Mouse (Mus musculus): ENCODE measurements around the gene Tgtp2. TPM values are rescaled to one million over a fixed set of nuclear protein-coding genes. Genes with fewer than 3 reads are reported as not detected.

Tgtp2 gene
- 9.2 TPM for polyA plus RNA-seq (2015; fragmentation: Illumina TruSeq; extraction: RNeasy Lipid Tissue Mini Kit (QIAGEN cat#74804); ENCODE audit: insufficient read depth, low read depth, low replicate concordance)

DNA sequence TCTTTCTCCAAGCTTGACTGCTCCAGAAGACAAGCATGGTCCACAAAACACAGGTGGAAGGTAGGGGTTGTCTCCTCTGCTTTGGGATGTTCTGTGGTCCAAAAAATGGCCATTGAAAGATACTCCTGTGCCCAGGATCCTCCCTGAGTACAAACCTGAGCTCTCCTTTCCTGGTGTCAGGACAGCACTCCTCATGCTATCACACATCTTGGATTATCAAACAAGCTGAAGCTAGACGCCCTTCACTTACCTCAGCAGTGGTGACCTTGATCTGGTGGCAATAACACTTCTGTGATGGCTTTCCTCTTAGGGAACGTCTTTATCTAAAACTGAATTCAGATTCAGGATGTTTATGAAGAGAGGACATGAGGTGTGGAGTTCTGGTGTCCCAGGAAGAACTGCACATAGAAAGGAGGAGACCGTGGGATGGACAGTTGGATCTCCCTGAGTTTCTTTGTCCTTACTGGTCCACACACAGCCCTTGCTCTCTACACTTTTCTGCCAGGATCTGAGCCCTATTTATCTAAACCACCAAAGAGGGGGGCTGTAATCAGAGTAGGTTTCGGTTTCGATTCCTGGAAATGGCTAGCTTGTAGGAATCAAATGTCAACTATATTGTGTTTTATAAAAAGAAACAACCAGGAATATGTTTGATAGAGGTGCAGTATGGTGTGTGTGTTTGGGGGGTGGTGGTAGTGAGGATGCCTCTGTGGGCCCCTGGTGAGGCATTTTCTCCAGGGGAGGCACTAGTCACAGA lies at the start of gene Tgtp2:
Tgtp2 (minus strand) TSS at position 494 of the 757 bp plus-strand sequence.

GRCm38 (mm10) chr11:49076001-49076757 lies 12.2 kb upstream of the Tgtp2 start, which contains the start of gene Ifi47:
Gene Ifi47 (plus strand): TSS chr11:49076587.

GRCm38 (mm10) chr11:49051093-49051891 lies 12.7 kb downstream of the Tgtp2 start, which contains the start of gene 9930111J21Rik2:
Gene 9930111J21Rik2 (minus strand): TSS chr11:49051242.

Other genes starting within 250 kb of the Tgtp2 start
- gene Trim41, start 246.9 kb downstream of the Tgtp2 start, polyA plus RNA-seq (2015; fragmentation: Illumina TruSeq; extraction: RNeasy Lipid Tissue Mini Kit (QIAGEN cat#74804); ENCODE audit: insufficient read depth, low read depth, low replicate concordance): 9.2 TPM
- gene Trim7, start 238.1 kb downstream of the Tgtp2 start, polyA plus RNA-seq (2015; fragmentation: Illumina TruSeq; extraction: RNeasy Lipid Tissue Mini Kit (QIAGEN cat#74804); ENCODE audit: insufficient read depth, low read depth, low replicate concordance): 5.0 TPM
- not detected for gene Gm12184, start 237.6 kb downstream of the Tgtp2 start, polyA plus RNA-seq (2015; fragmentation: Illumina TruSeq; extraction: RNeasy Lipid Tissue Mini Kit (QIAGEN cat#74804); ENCODE audit: insufficient read depth, low read depth, low replicate concordance)
- gene Irgm1, start 192.5 kb downstream of the Tgtp2 start, polyA plus RNA-seq (2015; fragmentation: Illumina TruSeq; extraction: RNeasy Lipid Tissue Mini Kit (QIAGEN cat#74804); ENCODE audit: insufficient read depth, low read depth, low replicate concordance): 6.0 TPM
- gene Gm5431, start 162.0 kb downstream of the Tgtp2 start, polyA plus RNA-seq (2015; fragmentation: Illumina TruSeq; extraction: RNeasy Lipid Tissue Mini Kit (QIAGEN cat#74804); ENCODE audit: insufficient read depth, low read depth, low replicate concordance): 0.57 TPM
- gene Psme2b, start 118.0 kb downstream of the Tgtp2 start, polyA plus RNA-seq (2015; fragmentation: Illumina TruSeq; extraction: RNeasy Lipid Tissue Mini Kit (QIAGEN cat#74804); ENCODE audit: insufficient read depth, low read depth, low replicate concordance): 1.1 TPM
- gene Olfr56, start 85.3 kb downstream of the Tgtp2 start, polyA plus RNA-seq (2015; fragmentation: Illumina TruSeq; extraction: RNeasy Lipid Tissue Mini Kit (QIAGEN cat#74804); ENCODE audit: insufficient read depth, low read depth, low replicate concordance): not detected
- 1.9 TPM for gene 9930111J21Rik1, start 84.8 kb downstream of the Tgtp2 start, polyA plus RNA-seq (2015; fragmentation: Illumina TruSeq; extraction: RNeasy Lipid Tissue Mini Kit (QIAGEN cat#74804); ENCODE audit: insufficient read depth, low read depth, low replicate concordance)
- not detected for gene Gm12185, start 72.0 kb downstream of the Tgtp2 start, polyA plus RNA-seq (2015; fragmentation: Illumina TruSeq; extraction: RNeasy Lipid Tissue Mini Kit (QIAGEN cat#74804); ENCODE audit: insufficient read depth, low read depth, low replicate concordance)
- gene Tgtp1, start 70.0 kb downstream of the Tgtp2 start, polyA plus RNA-seq (2015; fragmentation: Illumina TruSeq; extraction: RNeasy Lipid Tissue Mini Kit (QIAGEN cat#74804); ENCODE audit: insufficient read depth, low read depth, low replicate concordance): 9.7 TPM
- gene 9930111J21Rik2, start 13.0 kb downstream of the Tgtp2 start, polyA plus RNA-seq (2015; fragmentation: Illumina TruSeq; extraction: RNeasy Lipid Tissue Mini Kit (QIAGEN cat#74804); ENCODE audit: insufficient read depth, low read depth, low replicate concordance): 2.8 TPM
- gene Ifi47, start 12.4 kb upstream of the Tgtp2 start, polyA plus RNA-seq (2015; fragmentation: Illumina TruSeq; extraction: RNeasy Lipid Tissue Mini Kit (QIAGEN cat#74804); ENCODE audit: insufficient read depth, low read depth, low replicate concordance): 5.4 TPM
- 1.1 TPM for gene Olfr1396, start 50.7 kb upstream of the Tgtp2 start, polyA plus RNA-seq (2015; fragmentation: Illumina TruSeq; extraction: RNeasy Lipid Tissue Mini Kit (QIAGEN cat#74804); ENCODE audit: insufficient read depth, low read depth, low replicate concordance)
- gene Olfr1395, start 78.1 kb upstream of the Tgtp2 start, polyA plus RNA-seq (2015; fragmentation: Illumina TruSeq; extraction: RNeasy Lipid Tissue Mini Kit (QIAGEN cat#74804); ENCODE audit: insufficient read depth, low read depth, low replicate concordance): not detected
- not detected for gene Olfr1394, start 90.2 kb upstream of the Tgtp2 start, polyA plus RNA-seq (2015; fragmentation: Illumina TruSeq; extraction: RNeasy Lipid Tissue Mini Kit (QIAGEN cat#74804); ENCODE audit: insufficient read depth, low read depth, low replicate concordance)
- 19.2 TPM for gene Btnl9, start 123.0 kb upstream of the Tgtp2 start, polyA plus RNA-seq (2015; fragmentation: Illumina TruSeq; extraction: RNeasy Lipid Tissue Mini Kit (QIAGEN cat#74804); ENCODE audit: insufficient read depth, low read depth, low replicate concordance)
- gene Zfp62, start 139.1 kb upstream of the Tgtp2 start, polyA plus RNA-seq (2015; fragmentation: Illumina TruSeq; extraction: RNeasy Lipid Tissue Mini Kit (QIAGEN cat#74804); ENCODE audit: insufficient read depth, low read depth, low replicate concordance): 5.4 TPM
- gene Mgat1, start 180.0 kb upstream of the Tgtp2 start, polyA plus RNA-seq (2015; fragmentation: Illumina TruSeq; extraction: RNeasy Lipid Tissue Mini Kit (QIAGEN cat#74804); ENCODE audit: insufficient read depth, low read depth, low replicate concordance): 21.8 TPM
- gene Olfr1393, start 214.1 kb upstream of the Tgtp2 start, polyA plus RNA-seq (2015; fragmentation: Illumina TruSeq; extraction: RNeasy Lipid Tissue Mini Kit (QIAGEN cat#74804); ENCODE audit: insufficient read depth, low read depth, low replicate concordance): 0.37 TPM
- not detected for gene Olfr1392, start 221.1 kb upstream of the Tgtp2 start, polyA plus RNA-seq (2015; fragmentation: Illumina TruSeq; extraction: RNeasy Lipid Tissue Mini Kit (QIAGEN cat#74804); ENCODE audit: insufficient read depth, low read depth, low replicate concordance)
- gene Olfr10, start 240.5 kb upstream of the Tgtp2 start, polyA plus RNA-seq (2015; fragmentation: Illumina TruSeq; extraction: RNeasy Lipid Tissue Mini Kit (QIAGEN cat#74804); ENCODE audit: insufficient read depth, low read depth, low replicate concordance): not detected